Mouse (Mus musculus) thymus, adult 2 months (tissue): Measurements from ENCODE around the gene Gm20696.

Experiments
- CTCF ChIP-seq: fragments of 200-500 bp; IDR thresholded peaks from 2 replicates; pipeline ENCODE4 v1.5.1; 2012; ENCODE audit warnings: mild to moderate bottlenecking, control low read depth, low read length, moderate library complexity, borderline replicate concordance; ENCODE audit not compliant: control insufficient read depth, poor library complexity, insufficient read depth; ENCODE audit errors: extremely low read depth
- POLR2A ChIP-seq: fragments of 200-500 bp; IDR thresholded peaks from 2 replicates; pipeline ENCODE4 v1.6.1; 2012; ENCODE audit warnings: mild to moderate bottlenecking, low read length, control low read depth, moderate library complexity; ENCODE audit not compliant: control insufficient read depth, poor library complexity, insufficient read depth; ENCODE audit errors: extremely low read depth

- TF ChIP-seq POLR2A (no peak), CTCF (no peak)
Measured at GRCm38 (mm10) chr6:99275381-99276296, 391.0 kb downstream of the Gm20696 start.
